ENCODE assay signal across 21 mouse cellular contexts in genomic region chr7:87370789-87371188, GRCm38 (mm10).
"Had no signal": no experiment of that assay in that cellular context is flagged by ENCODE, and none has a peak within 500 bp of the region (broad histone marks: within the 10 kb centered on the region; RNA-seq: fewer than 3 reads in every experiment).

No protein-coding gene starts in this region.

- H3K9ac ChIP-seq: forebrain, postnatal 0 days; heart, embryonic 13.5 days; heart, embryonic 15.5 days; hindbrain, embryonic 13.5 days; hindbrain, embryonic 15.5 days; limb, embryonic 12.5 days had no signal

- DNase-seq: forebrain, postnatal 0 days; gastrocnemius, postnatal 10 days; gastrocnemius, postnatal 36 days; heart, adult 11 months; heart, adult 2 months; heart, postnatal 14 days; heart, postnatal 36 days; kidney, adult 18-20 months; kidney, postnatal 10 days; kidney, postnatal 25 days; kidney, postnatal 4 days had no signal

- H3K27me3 ChIP-seq: heart, embryonic 13.5 days; heart, embryonic 15.5 days; hindbrain, embryonic 13.5 days; hindbrain, embryonic 15.5 days; limb, embryonic 12.5 days had no signal

- H3K4me2 ChIP-seq: heart, embryonic 11.5 days; heart, embryonic 13.5 days; heart, embryonic 15.5 days; hindbrain, embryonic 13.5 days; hindbrain, embryonic 15.5 days; limb, embryonic 12.5 days had no signal

- H3K27ac ChIP-seq: heart, adult 2 months; heart, embryonic 13.5 days; heart, embryonic 15.5 days; hindbrain, embryonic 13.5 days; hindbrain, embryonic 15.5 days; hindbrain, postnatal 0 days; layer of hippocampus, adult 2 months; left cerebral cortex, adult 2 months; limb, embryonic 10.5 days; limb, embryonic 12.5 days had no signal

- H3K36me3 ChIP-seq: heart, embryonic 13.5 days; heart, embryonic 15.5 days; hindbrain, embryonic 13.5 days; hindbrain, embryonic 15.5 days; limb, embryonic 10.5 days; limb, embryonic 12.5 days had no signal

- H3K4me3 ChIP-seq: heart, adult 2 months; heart, embryonic 13.5 days; heart, embryonic 15.5 days; hindbrain, embryonic 13.5 days; hindbrain, embryonic 15.5 days; layer of hippocampus, adult 2 months; left cerebral cortex, adult 2 months; limb, embryonic 10.5 days; limb, embryonic 12.5 days had no signal

- H3K9me3 ChIP-seq: heart, embryonic 13.5 days; heart, embryonic 15.5 days; hindbrain, embryonic 13.5 days; hindbrain, embryonic 15.5 days; limb, embryonic 10.5 days; limb, embryonic 12.5 days had no signal

- ATAC-seq: forebrain, postnatal 0 days; hindbrain, postnatal 0 days had no signal

- H3K4me1 ChIP-seq: heart, embryonic 13.5 days; heart, embryonic 15.5 days; hindbrain, embryonic 13.5 days; hindbrain, embryonic 15.5 days; limb, embryonic 10.5 days; limb, embryonic 12.5 days had no signal
